Mouse (Mus musculus): Measurements from ENCODE around the gene Kif15. TPM values are rescaled to one million over a fixed set of nuclear protein-coding genes. Genes with fewer than 3 reads are reported as not detected.

The Kif15 gene
- 26.9 and 30.4 TPM in 2 replicates for polyA plus RNA-seq (2015; fragmentation: Nextera tagmentation; extraction: Ambion mirVana)

DNA sequence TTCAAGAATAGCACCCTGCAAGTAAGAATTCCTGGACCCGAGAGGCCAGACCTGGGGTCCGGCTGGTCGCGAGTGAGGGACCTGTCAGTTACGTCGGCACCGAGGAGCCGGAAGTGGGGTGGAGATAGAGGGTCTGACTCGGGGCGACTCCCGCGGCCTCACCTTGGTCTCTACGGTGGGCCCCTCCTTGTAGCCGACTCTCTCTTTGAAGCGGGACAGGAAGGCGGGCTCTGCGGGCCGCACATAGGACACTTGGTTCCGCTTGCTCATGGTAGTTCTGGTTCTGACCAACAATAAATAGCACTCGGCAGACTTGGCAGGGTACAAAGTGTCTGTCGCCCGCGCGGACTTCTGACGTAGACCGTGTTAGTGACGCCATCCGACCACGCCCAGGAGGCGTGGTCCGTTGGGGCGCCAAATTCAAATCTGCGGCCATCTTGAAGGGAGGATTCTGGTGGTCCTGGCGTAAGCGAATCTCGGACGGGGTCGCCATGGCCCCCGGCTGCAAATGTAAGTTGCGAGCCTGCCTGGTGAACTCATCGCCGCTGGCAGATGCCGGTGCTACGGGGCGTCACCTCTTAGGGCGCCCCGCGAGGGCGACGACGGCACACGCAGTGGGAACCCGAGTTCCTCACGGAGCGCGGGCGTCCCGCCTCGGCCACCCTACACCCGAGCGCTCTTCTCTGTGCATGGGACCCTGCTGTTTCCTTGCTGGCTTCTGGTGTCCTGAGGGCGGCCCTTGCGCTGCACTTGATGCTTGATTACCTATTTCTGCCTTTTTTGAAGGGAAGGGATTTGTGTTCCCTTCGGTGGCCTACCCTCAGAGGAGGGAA lies at the start of gene Kif15, which contains the start of gene 1110059G10Rik:
TSS of gene Kif15 (plus strand) at position 404 of the 833 bp plus-strand sequence.
TSS of gene 1110059G10Rik (minus strand) at position 358 of the 833 bp plus-strand sequence.
- WGBS (ENCODE audit: insufficient replicate concordance): under 1% methylated on average over 64 of the region's 64 CpGs
- ATAC-seq (ENCODE audit: low read depth): peak; percentile 94
- Histone ChIP-seq H3K27ac (ENCODE audit: low read length) (peak within 1 kb of the TSS; percentile 85), H3K9me3 (replicated peaks; ENCODE audit: control insufficient read depth, low read length) (no peaks in the 10 kb centered on the region), H3K4me1 (ENCODE audit: control insufficient read depth, low read depth, low read length) (peaks cover 6% of the 10 kb centered on the region), H3K27me3 (ENCODE audit: control insufficient read depth, insufficient read depth, low read depth, low read length) (no peaks in the 10 kb centered on the region), H3K9ac (ENCODE audit: low read depth, low read length) (peak within 1 kb of the TSS; percentile 88), H3K36me3 (ENCODE audit: control insufficient read depth, insufficient read depth) (peaks cover 4% of the 10 kb centered on the region; the same call in 1 of the 2 replicates), H3K4me3 (ENCODE audit: low read depth, low read length) (peak within 1 kb of the TSS; percentile 95), H3K4me2 (ENCODE audit: low read depth, low read length) (peak within 1 kb of the TSS; percentile 60)

DNA sequence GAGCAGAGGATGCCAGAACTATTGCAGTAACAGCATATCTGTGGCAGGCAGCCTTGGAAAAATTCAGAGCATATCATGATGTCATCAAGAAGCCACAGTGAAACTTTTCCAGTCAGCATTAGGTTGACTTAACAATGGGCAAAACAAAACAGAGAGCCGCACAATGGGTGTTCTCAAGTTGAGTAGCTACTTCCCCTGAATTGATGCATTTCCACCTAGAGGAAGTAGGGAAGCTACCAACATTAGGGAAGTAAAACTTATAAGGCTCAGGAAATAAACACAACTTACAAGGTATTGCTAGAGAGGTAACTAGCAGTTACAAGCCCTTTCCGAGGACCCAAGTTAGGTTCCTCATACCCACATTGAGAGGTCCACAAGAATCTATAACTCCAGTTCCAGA lies 49.8 kb upstream of the Kif15 start:
- Histone ChIP-seq H3K4me3 (ENCODE audit: low read depth, low read length) (no peak overlapping the region), H3K27me3 (ENCODE audit: control insufficient read depth, insufficient read depth, low read depth, low read length) (no peaks in the 10 kb centered on the region), H3K9ac (ENCODE audit: low read depth, low read length) (no peak overlapping the region), H3K36me3 (ENCODE audit: control insufficient read depth, insufficient read depth) (no peaks in the 10 kb centered on the region), H3K4me1 (ENCODE audit: control insufficient read depth, low read depth, low read length) (no peaks in the 10 kb centered on the region), H3K27ac (ENCODE audit: low read length) (no peak overlapping the region), H3K4me2 (ENCODE audit: low read depth, low read length) (no peak overlapping the region), H3K9me3 (replicated peaks; ENCODE audit: control insufficient read depth, low read length) (no peaks in the 10 kb centered on the region)
- no peak for ATAC-seq (ENCODE audit: low read depth)
- 59% methylated on average over 2 of the region's 2 CpGs for WGBS (ENCODE audit: insufficient replicate concordance)

DNA sequence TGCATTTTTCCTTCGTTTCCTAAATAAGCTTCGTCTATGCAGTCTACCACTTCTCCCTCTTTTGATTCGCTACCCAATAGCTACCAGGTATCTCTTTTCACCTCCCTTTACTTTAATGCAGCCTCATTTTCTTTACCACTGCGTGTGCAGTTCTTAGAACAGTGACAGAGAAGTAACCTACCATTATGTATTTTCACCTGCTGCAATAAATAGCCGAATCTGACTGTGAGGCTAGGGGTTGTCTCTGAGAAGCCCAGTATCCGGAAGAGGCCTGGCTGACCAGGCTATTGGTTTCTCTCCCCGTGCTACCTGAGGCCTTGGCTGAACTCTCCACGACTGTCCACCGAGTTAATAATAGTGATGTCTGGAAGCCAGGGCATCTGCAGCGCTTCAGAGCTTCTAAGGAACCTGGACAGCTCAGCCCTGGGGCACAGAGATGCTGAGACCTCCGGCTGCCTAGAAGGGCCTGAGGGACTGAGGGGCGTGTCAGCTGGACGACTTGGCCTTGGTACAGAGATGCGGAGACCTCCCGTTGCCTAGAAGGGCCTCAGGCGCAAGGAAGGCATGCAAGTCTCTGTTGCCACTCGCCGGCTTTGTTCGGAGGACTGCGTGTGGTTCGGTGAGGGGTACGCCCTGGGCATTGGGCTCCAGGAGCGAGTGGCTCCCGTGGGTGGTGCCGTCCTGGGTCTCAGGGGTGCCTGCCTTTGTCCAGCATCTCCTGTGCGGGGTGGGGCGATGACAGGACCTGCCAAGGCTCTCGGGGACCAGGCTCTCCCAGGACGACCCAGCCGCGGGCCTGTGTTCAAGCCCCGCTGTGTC lies 47.9 kb upstream of the Kif15 start:
- H3K27ac ChIP-seq (ENCODE audit: low read length): no peak overlapping the region
- H3K9ac ChIP-seq (ENCODE audit: low read depth, low read length): no peak overlapping the region
- H3K4me3 ChIP-seq (ENCODE audit: low read depth, low read length): peak overlapping the region; percentile 36
- no peaks in the 10 kb centered on the region for H3K4me1 ChIP-seq (ENCODE audit: control insufficient read depth, low read depth, low read length)
- peak; percentile 41; the same call in 1 of the 2 replicates for ATAC-seq (ENCODE audit: low read depth)
- peak overlapping the region; percentile 39 for H3K4me2 ChIP-seq (ENCODE audit: low read depth, low read length)
- 15% methylated on average over 32 of the region's 32 CpGs for WGBS (ENCODE audit: insufficient replicate concordance)
- no peaks in the 10 kb centered on the region for H3K36me3 ChIP-seq (ENCODE audit: control insufficient read depth, insufficient read depth)
- no peaks in the 10 kb centered on the region for H3K9me3 ChIP-seq (replicated peaks; ENCODE audit: control insufficient read depth, low read length)
- H3K27me3 ChIP-seq (ENCODE audit: control insufficient read depth, insufficient read depth, low read depth, low read length): no peaks in the 10 kb centered on the region

DNA sequence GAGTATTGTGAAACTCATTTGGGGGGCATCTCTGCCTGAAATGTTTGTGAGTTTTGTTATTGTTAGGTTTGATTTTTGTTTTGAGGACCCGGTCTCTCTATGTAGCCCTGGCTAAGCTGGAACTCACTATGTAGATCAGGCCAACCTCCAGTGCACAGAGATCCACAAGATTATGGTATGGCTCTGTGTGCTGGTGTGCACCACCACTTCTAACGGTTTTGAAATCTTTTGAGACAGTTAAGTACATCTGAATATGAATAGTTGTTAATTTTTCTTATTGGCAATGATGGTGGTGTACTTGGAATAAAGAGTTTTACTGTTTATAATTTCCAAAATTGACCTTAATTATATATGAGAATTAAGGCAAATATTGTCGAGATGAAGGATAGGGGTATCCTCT lies 28.4 kb upstream of the Kif15 start:
- ATAC-seq (ENCODE audit: low read depth): no peak
- no peaks in the 10 kb centered on the region for H3K36me3 ChIP-seq (ENCODE audit: control insufficient read depth, insufficient read depth)
- no peak overlapping the region for H3K27ac ChIP-seq (ENCODE audit: low read length)
- H3K4me2 ChIP-seq (ENCODE audit: low read depth, low read length): peak overlapping the region; percentile 65
- 26% methylated on average over 3 of the region's 3 CpGs for WGBS (ENCODE audit: insufficient replicate concordance)
- H3K4me3 ChIP-seq (ENCODE audit: low read depth, low read length): peak overlapping the region; percentile 61
- H3K27me3 ChIP-seq (ENCODE audit: control insufficient read depth, insufficient read depth, low read depth, low read length): peaks cover 17% of the 10 kb centered on the region
- H3K9ac ChIP-seq (ENCODE audit: low read depth, low read length): no peak overlapping the region; the same call in 1 of the 2 replicates
- H3K9me3 ChIP-seq (replicated peaks; ENCODE audit: control insufficient read depth, low read length): no peaks in the 10 kb centered on the region
- H3K4me1 ChIP-seq (ENCODE audit: control insufficient read depth, low read depth, low read length): no peaks in the 10 kb centered on the region

DNA sequence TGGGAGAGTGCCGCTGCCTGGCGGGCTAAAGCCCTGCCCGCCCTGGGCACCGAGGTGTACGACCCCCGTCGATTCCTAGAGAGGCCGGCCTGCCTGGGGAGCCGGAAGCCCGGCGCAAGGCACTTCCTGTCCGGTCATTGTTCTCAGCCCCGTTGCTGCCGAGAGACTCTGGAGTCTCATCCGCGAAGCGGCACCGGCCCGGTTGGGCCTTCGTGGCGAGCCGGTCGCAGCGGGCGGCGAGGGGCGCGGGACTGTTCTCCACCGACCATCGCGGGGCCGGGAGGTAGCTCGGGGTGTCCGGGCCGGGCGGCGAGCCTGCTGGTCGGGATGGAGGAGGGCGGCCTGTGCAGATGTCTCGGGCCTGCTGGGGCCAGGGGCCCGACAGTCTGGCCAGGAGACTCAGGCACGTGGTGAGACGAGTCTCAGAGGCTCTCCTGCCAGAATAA lies 27.9 kb upstream of the Kif15 start, which contains the start of gene Zfp105:
TSS of gene Zfp105 (plus strand) at position 137 of the 446 bp plus-strand sequence.
- Histone ChIP-seq H3K27me3 (ENCODE audit: control insufficient read depth, insufficient read depth, low read depth, low read length) (peaks cover 17% of the 10 kb centered on the region), H3K9ac (ENCODE audit: low read depth, low read length) (peak within 1 kb of the TSS; percentile 38), H3K4me3 (ENCODE audit: low read depth, low read length) (peak within 1 kb of the TSS; percentile 61), H3K4me1 (ENCODE audit: control insufficient read depth, low read depth, low read length) (no peaks in the 10 kb centered on the region), H3K36me3 (ENCODE audit: control insufficient read depth, insufficient read depth) (no peaks in the 10 kb centered on the region), H3K27ac (ENCODE audit: low read length) (no peak within 1 kb of the TSS), H3K4me2 (ENCODE audit: low read depth, low read length) (peak within 1 kb of the TSS; percentile 65), H3K9me3 (replicated peaks; ENCODE audit: control insufficient read depth, low read length) (no peaks in the 10 kb centered on the region)
- ATAC-seq (ENCODE audit: low read depth): peak; percentile 58
- WGBS (ENCODE audit: insufficient replicate concordance): under 1% methylated on average over 43 of the region's 43 CpGs

DNA sequence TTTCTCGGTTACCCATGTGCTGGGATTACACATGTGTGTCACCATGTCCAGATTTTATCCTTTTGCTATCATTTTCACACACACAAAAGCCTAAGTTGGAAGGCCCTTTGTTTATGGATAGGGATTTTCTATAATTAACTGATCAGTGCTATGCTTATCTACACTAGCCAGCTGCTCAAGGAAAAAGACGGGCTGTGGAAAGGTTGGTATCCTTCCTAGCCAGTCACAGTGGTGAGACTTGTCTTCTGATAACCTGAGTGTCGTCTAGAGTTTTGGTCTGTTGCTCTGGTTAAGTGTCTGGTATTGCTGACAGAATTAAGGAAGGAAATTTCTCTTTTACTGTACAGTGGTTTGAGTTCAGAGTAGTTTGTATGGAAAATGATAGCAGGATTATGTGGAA lies 21.9 kb upstream of the Kif15 start:
- no peak overlapping the region for H3K27ac ChIP-seq (ENCODE audit: low read length)
- H3K27me3 ChIP-seq (ENCODE audit: control insufficient read depth, insufficient read depth, low read depth, low read length): peaks cover under 1% of the 10 kb centered on the region; the same call in 1 of the 2 replicates
- no peak overlapping the region for H3K4me3 ChIP-seq (ENCODE audit: low read depth, low read length)
- no peak overlapping the region for H3K9ac ChIP-seq (ENCODE audit: low read depth, low read length)
- H3K4me2 ChIP-seq (ENCODE audit: low read depth, low read length): no peak overlapping the region
- ATAC-seq (ENCODE audit: low read depth): no peak
- H3K9me3 ChIP-seq (replicated peaks; ENCODE audit: control insufficient read depth, low read length): no peaks in the 10 kb centered on the region
- no peaks in the 10 kb centered on the region for H3K4me1 ChIP-seq (ENCODE audit: control insufficient read depth, low read depth, low read length)
- H3K36me3 ChIP-seq (ENCODE audit: control insufficient read depth, insufficient read depth): peaks cover 12% of the 10 kb centered on the region
- WGBS (ENCODE audit: insufficient replicate concordance): 38% methylated on average over 3 of the region's 3 CpGs

DNA sequence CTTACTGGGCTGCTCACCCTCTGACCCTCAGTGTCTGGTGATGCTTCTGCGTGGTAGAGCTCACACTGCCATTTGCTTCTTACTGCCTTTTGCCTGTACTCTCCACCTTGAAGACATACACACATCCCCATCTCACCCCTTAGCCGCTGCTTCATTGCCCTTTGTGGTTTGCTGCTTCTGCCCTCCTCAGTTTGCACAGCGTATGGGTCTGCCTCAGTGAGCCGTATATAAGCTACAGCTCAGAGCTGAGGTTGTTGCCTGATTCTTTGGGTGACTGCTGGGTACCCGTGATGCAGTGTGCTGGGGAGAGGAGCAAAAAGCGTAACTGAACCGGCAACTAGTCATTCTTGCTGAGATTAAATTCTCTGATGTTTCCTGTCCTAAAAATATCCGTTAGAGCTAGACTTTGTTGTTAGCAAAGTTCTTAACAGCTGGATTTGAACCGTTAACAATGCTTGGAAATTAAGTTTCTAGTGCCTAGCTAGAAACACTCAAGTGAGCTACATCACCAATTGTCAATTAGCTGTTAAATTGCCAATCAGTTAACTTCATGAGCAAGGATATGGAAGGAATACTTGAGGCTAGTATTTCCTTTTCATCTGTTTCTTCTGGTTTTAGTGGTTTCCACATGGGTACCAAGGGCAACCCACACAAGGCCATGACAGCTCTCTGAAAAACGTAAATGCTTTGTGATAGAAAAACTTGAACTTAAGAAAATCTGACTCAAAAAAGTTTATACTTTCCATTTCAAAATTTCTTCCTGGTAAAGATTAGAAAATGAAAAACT lies 47.8 kb downstream of the Kif15 start:
- no peak overlapping the region for H3K4me2 ChIP-seq (ENCODE audit: low read depth, low read length)
- no peak overlapping the region for H3K27ac ChIP-seq (ENCODE audit: low read length)
- H3K9me3 ChIP-seq (replicated peaks; ENCODE audit: control insufficient read depth, low read length): no peaks in the 10 kb centered on the region
- H3K36me3 ChIP-seq (ENCODE audit: control insufficient read depth, insufficient read depth): peaks cover 65% of the 10 kb centered on the region
- no peaks in the 10 kb centered on the region for H3K4me1 ChIP-seq (ENCODE audit: control insufficient read depth, low read depth, low read length)
- ATAC-seq (ENCODE audit: low read depth): no peak
- 78% methylated on average over 10 of the region's 10 CpGs for WGBS (ENCODE audit: insufficient replicate concordance)
- H3K9ac ChIP-seq (ENCODE audit: low read depth, low read length): no peak overlapping the region
- H3K27me3 ChIP-seq (ENCODE audit: control insufficient read depth, insufficient read depth, low read depth, low read length): no peaks in the 10 kb centered on the region
- H3K4me3 ChIP-seq (ENCODE audit: low read depth, low read length): no peak overlapping the region

DNA sequence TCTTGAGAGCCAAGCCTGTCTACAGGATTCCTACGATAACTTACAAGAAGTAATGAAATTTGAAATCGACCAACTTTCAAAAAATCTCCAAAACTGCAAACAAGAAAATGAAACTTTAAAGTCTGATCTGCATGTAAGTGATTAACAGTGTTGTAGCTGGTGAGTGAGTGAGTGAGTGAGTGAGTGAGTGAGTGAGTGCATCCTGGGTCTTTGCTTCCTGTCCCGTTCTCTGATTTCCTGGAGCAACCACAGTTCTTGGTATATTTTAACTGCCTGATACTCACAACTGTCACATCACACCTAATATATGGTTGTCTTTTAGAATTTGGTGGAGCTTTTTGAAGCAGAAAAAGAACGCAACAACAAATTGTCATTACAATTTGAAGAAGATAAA lies 48.3 kb downstream of the Kif15 start:
- Histone ChIP-seq H3K9ac (ENCODE audit: low read depth, low read length) (no peak overlapping the region), H3K27ac (ENCODE audit: low read length) (no peak overlapping the region), H3K9me3 (replicated peaks; ENCODE audit: control insufficient read depth, low read length) (no peaks in the 10 kb centered on the region), H3K4me3 (ENCODE audit: low read depth, low read length) (no peak overlapping the region), H3K4me1 (ENCODE audit: control insufficient read depth, low read depth, low read length) (no peaks in the 10 kb centered on the region), H3K27me3 (ENCODE audit: control insufficient read depth, insufficient read depth, low read depth, low read length) (no peaks in the 10 kb centered on the region), H3K4me2 (ENCODE audit: low read depth, low read length) (no peak overlapping the region), H3K36me3 (ENCODE audit: control insufficient read depth, insufficient read depth) (peaks cover 67% of the 10 kb centered on the region)
- 85% methylated on average over 4 of the region's 4 CpGs for WGBS (ENCODE audit: insufficient replicate concordance)
- no peak for ATAC-seq (ENCODE audit: low read depth)

All from liver, embryonic 16.5 days (tissue).